Mouse (Mus musculus): Measurements from ENCODE around the gene Atp8a2.

- no peak for TF ChIP-seq CTCF (IDR thresholded peaks at IDR 0.05; ENCODE audit: low read depth, low read length)
- TF ChIP-seq TAL1 (conservative IDR thresholded peaks at IDR 0.05; ENCODE audit: low read depth, low read length) = no peak
- TF ChIP-seq GATA1 (IDR thresholded peaks at IDR 0.05; ENCODE audit: borderline replicate concordance, low read length) = no peak
- no peak for TF ChIP-seq POLR2AphosphoS5 (IDR thresholded peaks at IDR 0.05; ENCODE audit: insufficient replicate concordance, low read depth, low read length)
- no peak for TF ChIP-seq GATA2 (IDR thresholded peaks at IDR 0.05; ENCODE audit: borderline replicate concordance, low read depth, low read length)
Measured at GRCm38 (mm10) chr14:59752401-59752800, 444.6 kb downstream of the Atp8a2 start.
